Mouse (Mus musculus) induced T-regulatory cell, adult 2 months (primary cell): Measurements from ENCODE around the gene Eif2b3.

ENCODE experiments used
- DNase-seq: peaks from one replicate; pipeline ENCODE4 v3.0.0-alpha.2; 2012; ENCODE audit warnings: low read depth

The Eif2b3 gene

DNA sequence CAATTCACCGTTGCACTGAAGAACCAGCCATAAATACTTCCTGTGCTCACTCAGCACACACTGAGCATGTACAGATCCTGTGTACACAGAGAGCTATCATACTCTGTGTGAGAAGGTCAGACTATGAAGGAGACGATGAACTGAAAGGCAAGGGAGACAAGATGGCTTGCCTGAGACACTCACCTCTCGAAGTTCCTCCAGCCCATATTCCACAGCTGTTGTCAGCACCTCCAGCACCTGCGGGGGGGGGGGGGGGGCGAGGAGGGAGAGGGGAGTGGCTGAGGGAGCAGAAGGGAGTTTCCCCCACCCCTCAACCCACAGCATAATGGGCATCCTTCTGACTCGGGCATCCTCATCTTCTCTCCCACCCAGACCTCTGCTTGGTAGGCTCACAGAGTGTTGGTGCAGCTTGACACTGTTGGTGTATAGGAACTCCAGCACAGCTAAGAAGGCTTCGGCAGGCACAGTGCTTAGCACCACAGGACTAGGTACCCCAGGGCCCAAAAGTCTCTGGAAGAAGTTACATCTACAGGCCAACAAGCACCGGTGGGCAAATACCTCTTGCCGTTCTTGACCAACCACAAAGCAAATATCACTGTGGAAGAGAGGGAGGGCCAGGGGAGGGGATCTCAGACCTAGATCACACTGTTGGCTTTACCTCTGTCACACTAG is 104.5 kb downstream of the Eif2b3 start:
- peak; percentile 80 for DNase-seq

DNA sequence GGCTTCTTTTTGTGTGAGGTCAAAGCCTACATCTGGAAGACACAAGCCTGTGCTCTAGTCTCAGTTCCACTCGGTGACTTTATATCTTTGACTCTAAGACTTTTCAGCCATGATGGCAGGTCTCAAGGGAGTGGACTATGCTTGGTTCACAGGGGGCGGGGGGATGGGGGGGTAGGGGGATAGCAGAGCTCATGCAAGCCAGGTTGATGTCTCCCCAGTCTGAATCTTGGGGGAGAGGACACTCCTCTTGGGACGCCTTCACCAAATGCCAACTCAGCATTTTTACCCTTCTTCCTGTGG is 105.0 kb downstream of the Eif2b3 start:
- DNase-seq = no peak

DNA sequence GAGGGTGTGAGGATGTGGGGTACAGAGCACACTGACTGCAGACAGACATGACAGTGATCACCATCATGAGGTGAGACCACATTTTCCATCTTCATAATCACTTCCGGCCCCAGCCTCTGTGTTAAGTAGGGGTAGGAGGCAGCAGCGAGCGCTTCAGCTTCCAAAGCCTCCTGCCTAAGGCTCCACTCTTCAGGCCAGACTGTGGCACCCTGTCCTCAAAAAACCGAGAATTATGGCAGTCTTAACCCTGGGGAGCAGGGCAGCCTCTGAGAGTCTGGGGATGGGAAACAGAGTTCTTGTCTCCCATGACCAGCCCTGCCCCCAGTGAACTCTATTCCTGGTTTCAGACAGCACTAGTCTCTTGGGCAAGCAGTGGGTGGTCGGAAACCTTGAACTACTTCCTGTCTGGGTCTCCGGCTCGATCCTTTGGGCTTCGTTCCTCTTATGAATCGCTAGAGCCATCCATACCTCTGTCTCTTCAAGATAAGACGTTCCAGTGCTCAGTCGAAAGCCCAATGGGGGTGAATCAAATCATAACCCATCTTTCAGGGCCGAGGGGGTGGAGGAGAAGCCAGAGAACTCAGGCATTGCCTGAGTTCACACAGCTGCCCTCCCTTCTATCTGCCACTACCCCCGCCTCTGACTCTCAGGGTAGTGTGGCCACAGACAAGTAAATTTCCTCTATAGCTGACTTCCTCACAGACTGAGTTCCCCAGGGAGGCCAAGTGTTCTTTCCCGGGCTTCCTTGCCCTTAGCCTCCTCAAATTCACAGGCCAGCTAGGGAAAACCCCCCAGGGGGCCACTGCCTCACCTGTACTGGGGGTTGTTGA is 105.5 kb downstream of the Eif2b3 start:
- peak; percentile 96 for DNase-seq

DNA sequence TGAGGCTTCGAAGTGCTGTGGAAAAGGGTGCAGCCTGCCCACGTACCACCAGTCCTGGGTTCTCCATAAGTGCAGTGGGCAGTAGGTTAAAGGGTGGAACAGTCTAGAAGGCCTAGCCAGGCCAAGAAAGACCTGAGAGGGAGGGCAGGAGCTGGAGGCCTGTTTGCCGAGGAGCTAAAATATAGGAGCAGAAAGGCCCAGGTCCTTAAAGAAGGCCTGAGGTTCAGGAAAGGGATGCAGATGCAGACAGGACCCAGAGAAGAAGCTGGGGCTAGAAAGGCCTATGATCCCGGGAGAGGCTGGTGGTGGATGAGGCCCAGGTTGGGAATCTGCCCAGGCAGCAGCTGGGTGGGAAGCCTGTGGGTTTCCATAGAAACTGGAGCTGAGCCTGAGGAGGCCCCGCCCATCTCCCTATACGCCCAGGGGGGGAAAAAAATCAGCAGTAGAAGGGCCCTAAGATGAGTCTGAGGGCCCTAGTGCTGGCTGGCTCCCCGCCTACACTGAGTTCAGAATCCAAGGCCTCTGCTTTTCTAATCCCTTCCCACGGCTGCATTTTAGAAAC is 106.2 kb downstream of the Eif2b3 start, which contains the start of gene Btbd19:
Gene Btbd19 (minus strand): TSS at position 378 of the 562 bp plus-strand sequence.
- no peak for DNase-seq

DNA sequence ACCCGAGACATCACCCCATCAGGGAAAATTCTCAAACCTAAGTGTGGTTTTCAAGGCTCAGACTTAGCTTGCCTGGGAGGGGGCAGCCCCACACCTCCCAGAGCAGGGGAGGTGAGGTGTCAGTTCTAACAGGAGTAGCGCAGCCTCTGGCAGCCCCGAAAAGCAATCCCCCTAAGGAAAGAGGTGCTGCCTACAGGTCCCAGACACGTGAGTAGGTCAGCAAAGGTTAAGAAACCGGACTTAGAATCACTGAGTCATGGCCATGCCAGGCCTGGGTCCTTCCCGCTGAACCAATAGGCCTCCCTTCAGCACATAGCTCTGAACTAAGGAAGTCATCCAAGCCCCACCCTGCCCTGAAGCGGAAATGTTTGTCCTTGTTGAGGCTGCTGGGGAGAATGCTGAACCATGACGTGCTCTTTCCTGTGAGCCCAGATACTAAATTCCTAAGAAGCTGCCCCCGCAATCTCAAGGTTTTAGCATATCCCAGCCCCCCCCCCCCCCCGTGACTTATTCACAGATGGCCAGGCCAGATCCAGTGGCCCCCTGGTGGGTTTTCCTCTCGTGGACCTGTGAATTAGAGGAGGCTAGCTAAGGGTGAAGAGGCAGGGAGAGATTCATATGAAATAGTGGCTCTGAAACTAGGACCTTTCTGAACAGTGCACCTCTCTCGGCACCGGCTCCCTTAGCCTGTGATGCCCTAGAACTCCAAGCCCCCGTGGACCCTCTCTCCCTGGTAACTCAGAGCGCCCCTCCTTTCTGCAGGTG is 106.9 kb downstream of the Eif2b3 start:
- DNase-seq = peak; percentile 92

DNA sequence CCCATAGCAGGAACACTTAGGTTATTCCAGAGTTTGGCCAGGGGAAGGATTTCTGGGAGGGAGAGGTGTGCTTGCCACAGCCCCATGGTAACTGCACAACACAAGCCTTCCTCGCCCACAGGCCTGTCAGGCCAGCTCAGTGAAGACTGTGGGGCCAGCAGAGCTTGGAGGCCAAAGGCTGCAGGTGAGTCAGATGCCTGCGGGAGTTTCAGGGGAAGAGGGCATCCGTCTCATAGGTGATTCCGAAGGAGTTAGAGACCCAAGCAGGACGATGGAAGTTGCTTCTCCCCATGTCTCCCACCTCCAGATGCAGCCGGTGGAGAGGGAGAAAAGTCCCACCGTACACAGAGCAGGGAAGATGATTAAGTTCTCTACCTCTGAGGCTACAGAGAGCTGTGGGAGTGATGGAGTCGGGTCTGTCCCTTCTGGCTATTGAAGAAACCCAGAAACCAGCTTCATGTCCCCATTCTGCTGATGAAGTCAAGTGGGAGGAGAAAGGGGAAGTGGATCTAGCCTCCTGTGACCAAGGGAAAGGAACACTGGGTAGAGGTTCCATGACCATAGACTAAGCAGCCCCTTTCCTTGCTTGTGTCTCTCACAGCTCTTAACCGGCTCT is 107.6 kb downstream of the Eif2b3 start, which contains the start of gene Tctex1d4:
Gene Tctex1d4 (plus strand): TSS at position 120 of the 616 bp plus-strand sequence.
- DNase-seq = peak; percentile 64

DNA sequence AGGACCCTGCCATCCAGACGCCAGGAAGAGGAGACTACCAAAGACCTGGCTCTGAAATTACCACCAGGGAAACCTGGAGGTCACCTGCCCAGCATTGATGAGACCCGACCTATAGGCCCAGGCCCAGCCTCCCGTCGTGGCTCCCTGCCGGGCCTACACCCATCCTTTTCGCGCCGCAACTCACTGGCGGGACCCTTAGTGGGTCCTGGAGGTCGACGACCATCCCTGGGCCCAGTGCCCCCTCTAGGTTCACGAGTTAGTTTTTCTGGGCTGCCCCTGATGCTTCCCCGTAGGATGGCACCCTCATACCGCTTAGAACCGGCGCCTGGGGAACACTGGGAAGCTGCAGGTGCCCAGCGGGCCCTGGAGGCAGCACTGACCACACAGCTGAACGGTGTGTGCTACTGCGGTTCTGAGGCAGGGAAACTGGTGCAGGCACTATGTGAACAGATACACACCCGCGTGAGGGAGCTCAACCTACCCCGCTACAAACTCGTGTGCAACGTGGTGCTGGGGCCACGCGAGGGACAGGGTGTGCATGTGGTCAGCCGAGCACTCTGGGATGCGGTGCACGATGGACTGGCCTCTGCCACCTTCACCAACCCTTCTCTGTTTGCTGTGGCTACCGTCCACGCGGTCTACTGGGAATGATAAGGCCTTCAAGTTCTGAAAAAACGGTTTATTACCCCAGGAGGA is 108.9 kb downstream of the Eif2b3 start:
- DNase-seq = no peak

DNA sequence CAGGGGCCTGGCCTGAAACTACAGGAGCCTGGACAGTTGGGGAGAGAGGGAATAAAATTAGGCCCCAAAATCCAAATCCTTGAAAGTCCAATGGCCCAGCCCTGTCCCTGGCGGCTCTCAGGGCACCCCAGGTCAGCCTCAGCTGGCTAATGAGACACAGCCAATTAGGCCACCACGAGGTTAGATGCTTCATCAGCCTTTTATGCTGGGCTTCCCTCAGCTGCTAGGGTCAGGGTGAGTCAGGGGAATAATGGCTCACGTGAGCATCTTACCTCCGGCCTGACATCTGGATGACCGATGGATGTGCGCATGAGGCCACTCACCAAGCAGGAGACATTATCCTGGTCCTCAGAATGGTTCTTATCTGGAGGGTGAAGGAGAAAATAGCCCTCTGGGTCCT is 111.6 kb downstream of the Eif2b3 start:
- DNase-seq = no peak

DNA sequence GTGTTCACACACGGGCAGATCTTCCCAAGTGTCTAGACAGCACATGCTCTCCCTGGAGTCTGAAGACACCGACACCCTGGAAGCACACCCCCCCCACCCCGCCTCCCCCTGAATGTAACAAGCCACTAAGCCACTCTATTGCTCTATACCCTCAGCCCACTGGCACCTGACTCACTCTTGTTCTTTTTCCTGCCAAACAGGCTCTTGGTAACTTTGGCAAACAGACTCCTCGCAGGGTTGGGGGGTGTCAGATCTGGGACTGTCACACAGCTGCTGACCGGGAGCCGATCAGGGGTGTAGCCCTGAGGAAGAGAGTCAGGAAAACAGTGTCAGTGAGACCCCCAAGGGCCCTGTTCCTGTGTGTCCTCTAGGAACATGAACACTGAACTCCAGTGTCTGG is 112.0 kb downstream of the Eif2b3 start:
- no peak for DNase-seq

DNA sequence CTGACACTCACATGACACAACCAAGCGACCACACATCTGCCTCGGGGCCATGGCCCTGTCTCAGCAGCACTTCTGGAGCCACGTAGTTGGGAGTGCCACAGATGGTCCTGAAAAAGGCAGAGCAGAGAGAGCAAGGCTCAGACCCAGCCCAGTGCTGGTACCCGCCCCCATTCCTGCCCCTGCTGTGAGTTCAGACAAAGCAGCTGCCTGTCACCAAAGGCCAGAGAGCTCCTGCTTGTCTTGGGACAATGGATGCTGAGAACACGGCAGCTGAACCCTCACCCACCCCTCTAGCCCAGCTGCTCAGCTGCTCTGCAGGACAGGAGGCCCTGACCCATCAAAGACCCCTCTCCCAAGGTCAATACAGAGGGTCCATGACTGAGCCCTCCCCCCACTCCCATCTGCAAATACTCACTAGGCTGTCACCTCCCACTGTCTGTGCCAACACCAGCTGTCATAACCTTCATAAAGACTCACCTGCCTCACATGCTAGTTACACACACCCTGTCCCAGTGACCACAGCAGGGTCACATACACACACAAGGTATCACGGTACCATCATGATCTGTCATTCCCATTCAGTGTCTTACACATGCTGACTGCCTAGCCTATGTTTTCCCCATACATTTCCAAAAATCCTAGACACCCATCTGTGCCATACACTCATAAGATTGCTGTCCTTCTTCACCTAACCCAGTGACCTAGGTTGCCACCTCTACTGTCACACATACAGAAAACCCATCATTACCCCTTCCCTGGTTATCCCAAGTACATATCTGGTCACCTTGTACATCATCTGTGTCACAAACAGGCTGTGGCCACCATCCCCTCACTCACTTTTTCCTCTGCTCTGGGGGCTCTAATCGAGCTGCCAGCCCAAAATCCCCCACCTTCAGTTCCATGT is 112.9 kb downstream of the Eif2b3 start:
- DNase-seq = no peak

DNA sequence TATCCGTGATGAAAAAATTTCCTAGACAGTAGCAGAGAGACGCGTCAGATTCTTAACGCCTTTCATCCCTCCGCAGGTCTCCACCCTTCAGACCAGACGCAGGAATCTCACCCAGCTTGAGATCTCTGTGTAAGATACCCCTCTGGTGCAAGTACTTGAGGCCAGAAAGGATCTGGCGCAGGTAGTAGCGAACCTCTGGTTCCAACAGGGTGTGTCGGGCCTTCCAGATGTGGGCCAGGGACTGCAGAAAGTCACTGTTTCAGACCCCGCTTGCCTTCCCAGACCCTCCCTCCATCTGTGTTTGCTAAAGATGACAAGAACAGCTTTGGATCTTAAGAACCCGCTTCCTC is 113.6 kb downstream of the Eif2b3 start:
- no peak for DNase-seq

DNA sequence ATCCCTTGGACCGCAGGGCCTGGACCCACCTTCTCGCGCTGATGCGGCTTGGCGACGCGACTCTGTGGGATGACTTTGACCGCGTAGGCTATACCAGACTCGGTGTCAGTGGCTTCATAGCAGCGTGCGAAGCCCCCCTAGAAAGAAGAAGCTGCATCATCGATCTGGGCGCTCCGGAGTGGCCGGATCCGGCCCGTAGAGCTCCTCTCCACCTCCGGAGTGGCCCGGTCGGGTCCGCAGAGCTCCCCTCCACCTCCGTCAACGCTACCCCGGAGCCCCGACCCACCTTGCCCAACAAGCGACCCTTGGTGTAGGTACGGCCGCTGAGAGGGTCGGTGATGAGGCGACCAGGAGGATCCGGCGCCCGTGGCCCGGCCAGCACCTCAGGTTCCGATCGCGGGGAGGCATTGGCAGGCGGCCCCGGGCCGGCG is 114.2 kb downstream of the Eif2b3 start:
- no peak for DNase-seq

DNA sequence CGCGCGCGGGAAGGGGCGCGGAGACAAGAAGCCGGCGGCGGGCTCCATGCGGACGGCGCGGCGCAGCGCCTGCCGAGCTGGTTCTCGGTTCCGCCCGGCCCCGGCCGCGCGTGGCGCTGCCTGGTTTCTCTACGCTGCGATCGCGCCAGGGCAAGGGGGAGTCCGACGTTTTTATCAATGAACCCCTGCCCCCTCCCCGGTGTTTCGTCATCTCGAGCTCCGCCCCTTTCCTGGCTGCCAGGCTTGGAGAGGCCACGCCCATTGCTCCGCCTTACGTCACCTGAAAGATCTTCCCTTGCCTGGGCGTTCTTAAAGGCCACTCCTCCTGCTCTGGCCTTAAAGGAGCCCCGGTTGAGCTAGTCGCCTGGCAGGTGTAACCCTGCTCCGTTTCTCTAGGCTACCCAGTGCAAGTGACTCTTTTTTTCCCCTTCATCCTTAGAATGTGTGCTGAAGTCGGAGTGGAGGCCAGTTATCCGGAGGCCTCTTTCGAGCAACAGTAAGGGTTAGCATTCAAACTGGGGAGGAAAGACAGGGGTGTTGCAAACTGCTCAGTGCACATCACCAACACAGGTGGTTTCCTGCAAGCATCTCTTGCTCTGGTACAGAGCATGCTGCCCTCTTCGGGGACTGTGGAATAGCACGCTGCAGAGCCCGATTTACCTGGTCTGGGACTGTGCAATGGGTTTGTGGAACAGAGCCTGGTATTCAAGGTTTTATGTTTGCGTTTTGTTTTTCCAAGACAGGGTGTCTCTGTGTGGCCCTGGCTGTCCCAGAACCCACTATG is 114.8 kb downstream of the Eif2b3 start, which contains the start of gene Plk3:
Gene Plk3 (minus strand): TSS at position 147 of the 784 bp plus-strand sequence.
- peak; percentile 100 for DNase-seq

DNA sequence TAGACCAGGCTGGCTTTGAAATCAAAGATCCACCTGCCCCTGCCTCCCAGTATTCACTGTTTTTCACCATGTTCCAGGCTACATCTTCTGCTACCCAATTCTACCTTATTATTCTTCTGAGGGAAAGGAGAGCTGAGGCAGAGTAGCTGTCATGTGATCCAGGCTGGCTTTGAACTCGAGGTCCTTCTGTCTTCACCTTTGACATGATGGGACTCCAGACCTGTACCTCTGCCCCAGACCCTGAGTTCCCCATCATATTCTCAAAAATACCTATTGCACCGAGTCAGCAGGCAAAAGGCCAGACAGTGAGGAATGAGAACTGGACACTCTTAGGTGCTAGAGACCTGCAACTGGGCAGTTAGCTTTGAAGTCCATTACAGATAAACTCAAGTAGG is 115.4 kb downstream of the Eif2b3 start:
- no peak for DNase-seq

DNA sequence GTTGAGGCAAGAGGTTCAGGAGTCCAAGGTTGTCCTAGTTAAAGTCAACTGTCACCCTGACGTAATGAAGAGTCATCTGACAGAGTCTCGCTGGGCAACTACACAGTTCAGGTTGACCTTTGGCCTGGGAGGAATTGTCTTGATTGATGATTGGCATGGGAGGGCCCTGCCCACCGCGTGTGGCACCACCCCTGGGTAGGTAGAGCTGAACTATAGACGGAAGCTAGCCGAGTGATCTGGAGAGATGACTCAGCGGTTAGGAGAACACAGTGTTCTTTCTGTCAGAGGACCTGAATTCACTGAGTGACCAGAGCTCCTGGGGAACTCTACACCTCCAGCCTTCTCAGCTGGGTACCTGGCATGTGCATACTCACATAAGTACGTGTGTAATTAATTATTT is 116.8 kb downstream of the Eif2b3 start:
- peak; percentile 72 for DNase-seq
